Mouse (Mus musculus) monocyte, adult 5-6 weeks (primary cell): ENCODE data around the gene Dnaja1. TPM values are rescaled to one million over a fixed set of nuclear protein-coding genes. Genes with fewer than 3 reads are reported as not detected.
A peak's percentile ranks its signal among the peaks of the same experiment; 100 is the strongest.

Source experiments
- ATAC-seq: fragments of 153-309, 156-312 bp; replicated peaks from 2 replicates; pipeline ENCODE4 v1.8.0; 2017; ENCODE audit warnings: mild to moderate bottlenecking; ENCODE audit not compliant: low TSS enrichment, insufficient number of reproducible peaks, severe bottlenecking, poor library complexity, low FRiP score
- total RNA-seq: library from RNA; stranded (forward); fragments of 200-1000, 200-491, 200-594 nt; gene quantifications from 3 replicates; pipeline ENCODE4 v1.2.3, GENCODE M21; 2017

Dnaja1 gene
- total RNA-seq, 1 experiment from 2014 or later = 373 TPM

DNA sequence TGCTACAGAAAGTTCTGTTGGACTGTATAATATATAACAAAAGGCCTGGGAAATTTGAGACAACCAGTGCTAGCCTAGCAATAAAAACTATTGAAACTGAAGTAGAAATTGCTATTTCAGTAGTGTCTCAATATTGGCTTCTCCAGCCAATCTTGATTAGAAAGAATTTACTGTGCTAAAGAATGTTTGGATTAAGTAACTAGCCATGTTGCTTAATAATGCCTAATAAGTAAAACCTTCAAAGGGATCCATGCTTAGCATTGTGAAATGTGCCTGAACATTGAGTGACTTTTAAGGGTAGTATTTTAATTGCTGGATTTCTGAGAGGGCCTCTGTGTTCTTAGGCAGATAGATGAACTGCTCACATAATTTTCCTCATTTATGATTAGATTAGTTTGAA lies 3.6 kb downstream of the Dnaja1 start:
- no peak for ATAC-seq

DNA sequence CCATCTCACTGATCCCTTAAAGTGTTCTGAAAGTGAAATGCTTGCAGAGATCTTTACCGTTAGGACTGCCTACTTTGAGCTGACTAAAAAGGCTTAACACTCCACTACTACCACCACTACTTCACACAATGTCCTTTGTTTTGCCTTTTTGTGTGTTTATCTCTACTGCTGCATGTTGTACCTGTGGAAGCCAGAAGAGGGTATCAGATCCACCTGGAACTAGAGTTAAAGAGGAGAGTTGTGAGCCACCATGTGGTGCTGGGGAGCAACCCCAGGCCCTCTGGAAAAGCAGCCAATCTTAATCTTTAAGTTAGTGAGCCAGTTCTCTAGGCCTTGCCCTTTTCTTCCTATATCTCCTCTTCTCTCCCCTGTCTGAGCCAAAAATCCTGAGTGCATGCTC lies 5.3 kb downstream of the Dnaja1 start:
- ATAC-seq = no peak

DNA sequence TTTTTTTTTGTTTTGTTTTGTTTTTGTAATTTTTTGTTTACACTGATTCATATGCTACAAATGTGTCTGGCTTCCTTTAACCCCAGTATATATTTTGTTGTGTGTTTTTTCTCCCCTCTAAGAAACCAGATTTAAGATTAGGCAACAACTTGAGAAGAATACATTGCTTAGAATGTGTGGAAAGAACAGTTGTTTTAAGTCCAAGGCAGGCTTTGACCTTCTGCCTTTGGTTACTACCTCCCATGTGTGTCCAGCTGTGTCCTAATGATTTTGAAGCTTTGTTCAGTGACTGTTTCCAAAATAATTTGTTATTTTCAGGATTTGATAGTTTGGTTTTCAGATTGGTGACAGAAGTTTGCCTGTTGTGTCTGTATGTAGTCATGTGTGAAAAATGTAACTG lies 9.3 kb downstream of the Dnaja1 start:
- ATAC-seq = no peak

DNA sequence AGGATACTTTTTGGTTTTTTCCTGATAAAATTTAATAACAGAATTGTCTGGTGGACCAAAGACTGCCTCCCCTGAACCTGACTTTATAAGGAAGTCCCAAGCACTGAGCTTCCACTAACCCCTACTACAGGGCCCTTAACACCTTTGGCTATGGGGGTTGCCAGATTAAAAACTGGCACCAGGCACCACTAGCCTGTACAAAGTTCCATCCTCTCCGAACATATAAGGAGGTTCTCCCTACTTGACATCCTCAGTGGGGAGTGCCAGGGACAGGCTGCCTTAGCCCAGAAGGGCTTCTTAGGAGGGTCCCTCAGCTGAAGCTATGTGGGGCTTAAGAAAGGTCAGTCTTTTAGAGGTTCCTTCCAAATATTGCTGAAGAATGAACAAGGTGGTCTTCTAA lies 13.4 kb downstream of the Dnaja1 start:
- ATAC-seq = no peak

DNA sequence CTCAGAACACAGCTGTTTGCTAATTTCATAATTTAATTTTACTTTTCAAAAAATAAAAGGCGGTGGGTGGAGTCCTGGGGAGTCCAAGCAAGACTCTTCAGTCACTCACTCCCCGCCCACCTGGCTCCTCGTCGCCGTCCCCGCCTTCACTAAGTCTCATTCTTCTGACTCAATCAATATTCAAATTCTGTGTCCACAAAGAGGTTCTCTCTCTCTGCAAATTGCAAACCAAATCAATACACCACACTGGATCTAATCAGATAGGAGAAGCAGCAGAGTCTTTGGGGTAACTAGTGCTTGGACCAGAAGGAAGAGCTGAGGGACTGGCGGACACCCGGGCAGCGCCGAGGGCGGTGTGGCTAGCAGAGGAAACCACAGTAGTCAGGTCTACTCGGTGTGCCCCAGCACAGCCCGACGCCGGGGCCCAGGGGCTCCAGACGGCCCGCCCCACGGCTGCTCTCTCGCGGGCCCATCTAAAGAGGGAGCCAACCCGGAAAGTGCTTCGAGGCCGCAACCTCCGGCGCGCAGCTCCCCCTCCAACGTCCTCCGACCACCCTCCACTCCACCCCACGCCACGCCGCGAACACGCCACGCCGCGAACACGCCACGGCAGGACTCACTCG lies 35.3 kb downstream of the Dnaja1 start:
- ATAC-seq = peak; percentile 41

DNA sequence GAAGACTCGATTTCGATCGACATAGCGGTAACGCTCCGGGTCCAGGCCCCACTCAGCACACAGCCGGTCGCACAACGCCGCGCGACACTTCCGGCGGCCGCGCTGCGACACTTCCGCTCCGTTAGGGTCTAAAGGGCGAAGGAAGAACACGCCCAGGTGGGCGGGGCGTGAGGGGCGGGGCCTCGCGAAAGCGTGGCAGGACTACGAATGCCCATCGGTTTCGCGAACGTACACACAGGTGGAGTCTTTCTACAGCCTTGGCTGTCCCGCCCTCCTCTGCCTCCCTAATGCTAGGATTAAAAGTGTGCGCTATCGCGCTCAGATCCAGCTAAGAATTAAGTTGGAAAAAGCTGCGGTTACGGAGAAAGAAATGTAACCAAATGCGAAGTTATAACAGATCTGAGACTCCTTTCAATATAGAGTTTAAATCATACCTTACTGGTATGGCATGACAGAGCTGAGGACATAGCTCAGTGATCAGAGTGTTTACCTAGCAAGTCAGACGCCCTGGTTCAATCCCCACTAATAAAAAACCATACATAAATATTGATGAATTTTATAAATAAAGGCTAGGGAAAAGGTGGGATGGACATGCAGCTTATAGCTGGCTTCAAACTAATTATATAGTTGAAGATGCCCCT lies 36.0 kb downstream of the Dnaja1 start, which contains the start of gene Smu1:
Smu1 (minus strand) TSS at position 144 of the 641 bp plus-strand sequence.
- peak; percentile 95 for ATAC-seq

DNA sequence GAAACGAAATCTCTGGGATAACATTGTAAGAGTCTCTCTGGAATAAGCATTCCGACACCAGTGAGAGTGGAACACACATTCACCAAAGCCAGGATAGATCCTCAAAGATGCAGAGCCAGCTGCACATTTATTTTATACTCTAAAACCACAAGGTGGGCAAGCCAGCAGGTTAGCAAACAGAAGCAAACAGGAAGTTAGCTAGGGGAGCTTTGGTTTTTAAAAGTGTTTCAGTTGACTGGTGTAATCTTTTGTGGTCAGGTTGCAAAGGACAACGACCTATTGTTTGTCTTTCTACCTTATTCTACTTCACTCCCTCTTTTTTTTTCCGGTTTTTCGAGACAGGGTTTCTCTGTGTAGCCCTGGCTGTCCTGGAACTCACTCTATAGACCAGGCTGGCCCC lies 37.9 kb downstream of the Dnaja1 start:
- ATAC-seq = no peak

DNA sequence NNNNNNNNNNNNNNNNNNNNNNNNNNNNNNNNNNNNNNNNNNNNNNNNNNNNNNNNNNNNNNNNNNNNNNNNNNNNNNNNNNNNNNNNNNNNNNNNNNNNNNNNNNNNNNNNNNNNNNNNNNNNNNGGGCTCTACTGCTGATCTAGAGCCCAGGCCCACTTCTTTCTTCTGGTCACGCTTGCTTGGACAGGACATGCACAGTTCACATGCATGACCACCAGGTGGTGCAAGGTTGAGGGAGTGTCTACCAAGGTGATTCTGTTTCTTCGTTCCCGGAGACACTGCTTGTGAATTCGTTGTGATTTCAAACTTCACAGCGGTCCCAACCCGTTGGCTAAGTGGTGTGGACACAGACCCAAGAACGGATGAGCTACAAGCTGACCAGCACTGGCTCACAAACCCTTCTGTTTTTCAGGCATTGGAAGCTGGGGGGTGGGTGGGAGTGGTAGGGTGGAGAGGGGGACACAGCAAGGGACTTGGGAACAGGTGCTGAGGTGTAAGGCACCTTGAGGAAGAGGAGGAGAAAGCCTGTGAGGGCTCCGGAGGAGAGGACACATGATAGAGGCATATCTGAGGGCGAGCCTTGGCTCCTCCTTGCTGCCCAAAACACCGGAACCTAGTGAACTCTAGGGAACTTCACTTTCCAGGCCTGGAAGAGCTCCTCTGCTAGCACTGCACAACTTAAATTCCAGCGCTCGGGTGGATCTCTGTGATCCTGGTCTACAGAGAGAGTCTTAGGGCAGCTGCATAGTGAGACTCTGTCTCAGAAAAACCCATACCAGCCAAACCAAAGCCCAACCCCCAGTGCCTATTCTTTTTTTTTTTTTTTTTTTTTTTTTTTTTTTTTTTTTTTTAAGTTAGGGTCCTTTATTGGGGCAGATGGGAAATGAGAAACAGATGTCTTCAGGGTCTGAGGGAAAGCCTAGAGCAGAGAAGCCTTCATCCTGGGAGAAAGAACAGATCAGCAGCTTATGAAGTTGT lies 52.6 kb downstream of the Dnaja1 start:
- peak; percentile 73 for ATAC-seq

DNA sequence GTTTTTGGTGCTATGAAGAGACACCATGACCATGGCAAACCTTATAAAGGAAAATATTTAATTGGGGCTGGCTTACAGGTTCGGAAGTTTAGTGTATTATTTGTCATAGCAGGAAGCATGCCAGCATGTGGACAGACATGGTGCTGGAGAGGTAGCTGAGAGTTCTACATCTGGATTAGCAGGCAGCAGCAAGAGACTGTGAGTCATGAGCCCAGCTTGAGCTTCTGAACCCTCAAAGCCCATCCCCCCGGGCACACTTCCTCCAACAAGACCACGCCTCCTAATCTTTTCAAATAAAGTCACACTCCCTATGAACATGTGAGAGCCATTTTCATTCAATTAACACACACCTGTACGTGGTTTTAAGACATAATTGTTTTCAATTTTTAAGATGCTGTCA lies 54.5 kb downstream of the Dnaja1 start:
- ATAC-seq = no peak

DNA sequence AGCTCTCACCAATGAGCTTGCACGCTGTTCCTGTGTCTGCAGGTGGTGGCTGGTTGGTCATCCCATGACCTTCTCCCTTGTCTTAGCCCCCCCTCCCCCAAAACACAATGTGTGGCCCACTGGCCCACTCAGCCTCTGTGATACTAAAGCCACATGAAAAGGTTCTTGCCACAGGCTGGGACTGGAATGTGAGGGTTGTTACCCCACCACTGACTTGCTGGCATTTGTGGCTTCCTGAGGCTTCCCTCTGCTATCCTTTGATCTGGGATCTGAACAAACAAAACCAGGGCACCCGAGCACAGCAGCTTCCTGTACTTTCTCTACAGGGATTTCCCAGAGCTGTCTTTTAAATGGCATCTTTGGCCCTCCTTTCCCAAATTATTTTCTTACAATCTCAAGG lies 55.2 kb downstream of the Dnaja1 start:
- ATAC-seq = no peak

DNA sequence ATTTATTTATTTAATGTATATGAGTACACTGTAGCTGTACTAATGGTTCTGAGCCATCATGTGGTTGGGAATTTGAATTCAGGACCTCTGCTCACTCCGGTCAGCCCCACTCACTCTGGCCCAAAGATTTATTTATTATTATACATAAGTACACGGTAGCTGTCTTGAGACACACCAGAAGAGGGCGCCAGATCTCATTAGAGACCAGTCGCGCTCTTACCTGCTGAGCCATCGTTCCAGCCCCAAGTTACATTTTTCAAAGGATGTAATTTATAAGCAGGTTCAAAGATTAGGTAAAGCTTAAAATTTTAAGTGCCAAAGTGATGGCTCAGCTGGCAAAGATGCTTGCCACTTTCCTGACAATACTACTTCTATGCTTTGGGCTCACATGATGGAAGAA lies 56.7 kb downstream of the Dnaja1 start:
- no peak for ATAC-seq

DNA sequence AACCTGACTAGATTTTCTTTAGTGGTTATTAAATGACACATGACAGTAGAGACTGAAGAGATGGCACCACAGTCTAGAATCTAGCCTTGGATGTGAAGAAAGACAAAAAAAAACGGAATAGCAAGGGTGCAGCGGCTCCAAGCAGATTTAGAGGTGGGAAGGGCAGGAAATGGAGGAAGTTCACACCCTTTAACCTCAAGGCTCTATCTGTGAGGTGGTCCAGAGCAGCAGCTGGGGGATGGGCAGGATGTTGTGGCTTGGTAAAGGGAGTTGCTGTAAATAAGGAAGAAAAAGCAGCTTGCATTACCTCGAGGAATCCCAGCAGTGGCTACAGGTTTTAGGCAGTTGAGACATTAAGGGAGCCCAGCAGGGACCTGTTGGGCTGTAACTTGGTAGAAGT lies 59.2 kb downstream of the Dnaja1 start:
- ATAC-seq = peak; percentile 89

DNA sequence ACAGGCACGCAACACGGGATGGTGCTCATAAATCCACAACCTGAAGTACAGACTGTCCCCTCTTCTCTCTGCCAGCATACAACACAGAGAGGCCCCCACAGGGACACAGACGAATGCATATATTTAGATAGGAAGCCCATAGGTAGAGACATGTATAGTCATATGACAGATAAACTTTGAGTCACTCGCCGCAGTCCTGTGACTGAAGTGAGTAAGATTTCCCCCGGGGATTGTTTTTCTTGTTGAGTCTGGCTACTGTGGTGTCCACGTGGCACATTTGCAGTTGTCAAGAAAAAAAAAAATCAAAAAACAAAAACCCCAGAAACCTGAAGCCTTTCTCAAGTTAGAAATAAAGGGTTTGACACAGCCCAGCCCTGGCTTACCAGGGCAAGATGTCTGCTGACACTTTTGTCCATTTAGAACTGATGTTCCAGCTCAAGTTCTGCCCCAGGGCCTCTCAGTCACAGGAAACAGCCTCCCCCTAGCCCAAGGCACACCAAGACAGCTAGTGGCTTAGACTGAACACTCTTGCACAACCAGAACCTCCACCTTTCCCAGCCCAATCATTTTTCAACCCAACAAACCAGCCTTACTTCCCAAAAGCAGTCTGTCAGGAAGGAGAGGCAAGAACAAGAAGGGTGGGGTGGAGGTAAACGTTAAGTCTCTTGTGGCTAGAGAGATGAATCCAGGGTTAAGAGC lies 60.0 kb downstream of the Dnaja1 start:
- ATAC-seq = peak; percentile 52; the same call in 1 of the 2 replicates

DNA sequence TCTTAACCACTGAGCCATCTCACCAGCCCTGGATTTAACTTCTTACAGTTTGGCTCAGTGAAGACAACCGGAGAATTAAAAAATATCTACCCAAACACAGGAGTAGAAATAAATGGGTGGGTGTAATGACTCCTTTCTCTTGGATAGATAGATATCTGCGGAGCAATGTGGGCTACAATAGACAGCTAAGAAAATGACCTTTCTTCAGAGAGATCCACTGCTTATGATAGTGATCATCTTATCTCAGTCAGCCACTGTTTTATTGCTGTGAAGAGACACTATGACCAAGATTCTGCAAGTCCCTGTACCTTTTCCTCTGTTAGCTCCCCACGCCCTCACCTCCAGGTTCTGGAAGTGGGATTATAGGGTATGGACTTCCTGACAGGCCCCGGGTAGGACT lies 61.1 kb downstream of the Dnaja1 start:
- ATAC-seq = no peak

DNA sequence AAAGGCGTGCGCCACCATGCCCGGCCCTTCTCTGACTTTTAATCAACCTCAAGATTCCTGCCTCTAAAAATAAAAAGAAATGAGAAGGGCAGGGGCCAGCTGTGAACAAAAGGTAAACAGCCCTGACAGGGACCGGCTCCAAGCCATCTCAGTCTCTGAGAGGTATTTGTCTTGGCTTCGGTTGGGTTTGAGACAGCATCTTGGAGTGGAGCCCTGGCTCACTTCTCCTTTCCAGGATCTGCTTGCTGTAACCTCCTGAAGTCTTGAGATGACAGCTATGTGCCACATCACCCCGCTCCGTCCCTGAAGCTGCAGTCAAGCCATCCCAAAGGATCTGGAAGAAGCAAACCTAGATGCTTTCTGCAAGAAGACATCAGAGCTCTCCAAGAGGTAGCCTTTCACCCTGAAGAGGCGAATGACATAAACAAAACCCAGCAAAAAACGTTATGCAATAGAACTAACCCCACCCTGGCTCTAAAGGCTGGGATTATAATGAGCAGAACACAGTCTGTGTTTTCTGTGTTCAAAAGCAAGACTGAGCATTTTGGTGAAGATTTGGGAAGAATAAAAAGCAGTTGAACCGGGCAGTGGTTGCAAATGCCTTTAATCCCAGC lies 62.7 kb downstream of the Dnaja1 start:
- ATAC-seq = no peak

DNA sequence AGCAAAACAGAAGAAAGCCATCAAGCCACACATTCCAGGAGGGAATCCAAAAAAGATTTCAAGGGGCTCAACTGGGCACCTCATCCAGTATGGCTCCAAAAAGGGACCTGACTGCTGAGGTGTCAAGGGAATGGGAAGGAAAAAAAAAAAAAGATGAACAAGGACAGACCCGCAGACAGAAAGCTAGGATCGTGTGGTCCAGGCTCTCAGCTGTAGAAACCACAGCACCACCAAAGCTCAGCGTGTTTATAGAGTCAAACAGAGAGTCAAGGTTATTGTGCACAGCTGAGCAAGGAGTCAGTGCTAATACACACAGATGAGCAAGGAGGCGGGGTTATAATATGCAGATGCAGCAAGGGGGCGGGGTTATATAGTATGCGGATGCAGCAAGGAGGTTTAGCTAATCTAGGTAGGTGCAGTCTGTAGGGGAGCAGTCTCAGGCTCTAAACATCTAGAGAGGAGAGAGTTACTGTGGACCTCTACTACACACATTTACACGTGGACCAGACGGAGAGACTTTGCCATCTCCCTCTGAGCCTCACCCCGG lies 63.7 kb downstream of the Dnaja1 start:
- ATAC-seq = no peak

DNA sequence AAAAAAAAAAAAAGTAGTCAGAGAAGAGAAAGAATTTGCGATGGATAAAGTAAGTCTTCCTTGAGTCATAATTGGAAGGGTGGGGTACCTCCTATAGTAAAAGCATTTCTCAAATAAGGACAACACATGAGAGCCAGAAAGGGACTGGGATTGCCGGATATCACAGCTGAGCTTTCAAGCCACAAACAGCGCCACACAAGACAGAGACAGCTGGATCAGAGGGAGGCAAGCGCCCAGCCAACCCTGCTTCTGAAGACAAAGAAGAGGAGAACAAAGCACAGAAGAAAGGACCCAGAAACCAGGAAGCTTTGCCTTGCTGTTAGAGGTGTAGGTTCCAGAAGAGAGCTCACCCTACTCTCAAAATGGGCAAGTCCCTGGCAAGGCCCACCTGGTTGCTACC lies 64.6 kb downstream of the Dnaja1 start:
- no peak for ATAC-seq
